Mouse (Mus musculus): ENCODE results near the gene Tmem160. TPM values are rescaled to one million over a fixed set of nuclear protein-coding genes. Genes with fewer than 3 reads are reported as not detected.

The Tmem160 gene
- polyA plus RNA-seq, 1 experiment from 2014 or later, result 50.7 TPM

- no peak for DNase-seq (ENCODE audit: low spot score)
- Histone ChIP-seq H3K9ac (replicated peaks; ENCODE audit: low read length) (no peak overlapping the region), H3K4me2 (ENCODE audit: low read depth, low read length) (no peak overlapping the region), H3K27ac (replicated peaks; ENCODE audit: low read depth, low read length) (no peak overlapping the region), H3K36me3 (replicated peaks; ENCODE audit: control insufficient read depth, insufficient read depth, low read depth, low read length) (peaks cover 25% of the 10 kb centered on the region), H3K27me3 (ENCODE audit: control insufficient read depth, insufficient read depth, low read length) (no peaks in the 10 kb centered on the region), H3K4me1 (ENCODE audit: control insufficient read depth, insufficient read depth, low read length) (no peaks in the 10 kb centered on the region), H3K4me3 (ENCODE audit: low read depth, low read length) (no peak overlapping the region), H3K9me3 (replicated peaks; ENCODE audit: control insufficient read depth, low read length) (no peaks in the 10 kb centered on the region)
- 85% methylated on average over 6 of the region's 6 CpGs for WGBS
- ATAC-seq (replicated peaks; ENCODE audit: insufficient number of reproducible peaks, low FRiP score, low TSS enrichment, low read depth), result no peak
Observed at GRCm38 (mm10) chr7:16499671-16500104, 47.1 kb downstream of the Tmem160 start.

DNA sequence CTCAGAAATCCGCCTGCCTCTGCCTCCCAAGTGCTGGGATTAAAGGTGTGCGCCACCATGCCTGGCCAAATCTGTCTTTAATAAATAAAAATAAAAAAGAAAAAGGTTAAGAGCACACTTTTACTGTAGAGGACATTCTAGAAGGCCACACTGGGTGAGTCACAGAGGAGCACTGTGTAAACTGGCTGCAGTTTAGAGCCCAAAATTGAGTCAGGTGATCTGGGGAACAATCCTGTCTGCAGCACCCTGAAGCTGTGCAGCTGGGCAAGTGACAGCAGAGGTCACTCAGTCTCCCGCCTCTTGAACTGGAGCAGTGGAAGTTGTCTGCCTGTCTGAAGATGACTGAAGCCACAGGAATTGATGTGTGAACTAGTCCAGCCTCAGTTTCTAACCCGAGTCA, 49.0 kb downstream of the Tmem160 start:
- Histone ChIP-seq H3K9ac (replicated peaks; ENCODE audit: low read length) (no peak overlapping the region), H3K36me3 (replicated peaks; ENCODE audit: control insufficient read depth, insufficient read depth, low read depth, low read length) (peaks cover 22% of the 10 kb centered on the region), H3K4me3 (ENCODE audit: low read depth, low read length) (no peak overlapping the region), H3K9me3 (replicated peaks; ENCODE audit: control insufficient read depth, low read length) (no peaks in the 10 kb centered on the region), H3K4me1 (ENCODE audit: control insufficient read depth, insufficient read depth, low read length) (no peaks in the 10 kb centered on the region), H3K27ac (replicated peaks; ENCODE audit: low read depth, low read length) (no peak overlapping the region), H3K4me2 (ENCODE audit: low read depth, low read length) (no peak overlapping the region), H3K27me3 (ENCODE audit: control insufficient read depth, insufficient read depth, low read length) (no peaks in the 10 kb centered on the region)
- WGBS, result 88% methylated on average over 4 of the region's 4 CpGs
- no peak for ATAC-seq (replicated peaks; ENCODE audit: insufficient number of reproducible peaks, low FRiP score, low TSS enrichment, low read depth)
- no peak for DNase-seq (ENCODE audit: low spot score)

- Histone ChIP-seq H3K4me2 (ENCODE audit: low read depth, low read length) (no peak overlapping the region), H3K9ac (replicated peaks; ENCODE audit: low read length) (no peak overlapping the region), H3K36me3 (replicated peaks; ENCODE audit: control insufficient read depth, insufficient read depth, low read depth, low read length) (peaks cover 6% of the 10 kb centered on the region), H3K4me3 (ENCODE audit: low read depth, low read length) (no peak overlapping the region), H3K4me1 (ENCODE audit: control insufficient read depth, insufficient read depth, low read length) (no peaks in the 10 kb centered on the region), H3K9me3 (replicated peaks; ENCODE audit: control insufficient read depth, low read length) (no peaks in the 10 kb centered on the region), H3K27ac (replicated peaks; ENCODE audit: low read depth, low read length) (no peak overlapping the region), H3K27me3 (ENCODE audit: control insufficient read depth, insufficient read depth, low read length) (no peaks in the 10 kb centered on the region)
- WGBS, result 83% methylated on average over 2 of the region's 2 CpGs
- no peak for DNase-seq (ENCODE audit: low spot score)
- no peak for ATAC-seq (replicated peaks; ENCODE audit: insufficient number of reproducible peaks, low FRiP score, low TSS enrichment, low read depth)
Observed at GRCm38 (mm10) chr7:16504573-16505225, 52.1 kb downstream of the Tmem160 start.

Other genes starting within 250 kb of the Tmem160 start
- 6.6 and 9.9 TPM in 2 replicates for gene Dhx34, start 230.7 kb upstream of the Tmem160 start, polyA plus RNA-seq (2014; fragmentation: Nextera tagmentation; extraction: Ambion mirVana)
- gene C5ar2, start 208.6 kb upstream of the Tmem160 start, polyA plus RNA-seq (2014; fragmentation: Nextera tagmentation; extraction: Ambion mirVana), result 0.14 TPM in 1 of 2 replicates, not detected in the other
- 0.71 and 1.00 TPM in 2 replicates for gene C5ar1, start 193.2 kb upstream of the Tmem160 start, polyA plus RNA-seq (2014; fragmentation: Nextera tagmentation; extraction: Ambion mirVana)
- gene Inafm1, start 179.2 kb upstream of the Tmem160 start, polyA plus RNA-seq (2014; fragmentation: Nextera tagmentation; extraction: Ambion mirVana), result 9.3 TPM in 2 replicates
- 16.2 and 16.7 TPM in 2 replicates for gene Ccdc9, start 166.0 kb upstream of the Tmem160 start, polyA plus RNA-seq (2014; fragmentation: Nextera tagmentation; extraction: Ambion mirVana)
- 4.6 and 5.9 TPM in 2 replicates for gene Bbc3, start 144.4 kb upstream of the Tmem160 start, polyA plus RNA-seq (2014; fragmentation: Nextera tagmentation; extraction: Ambion mirVana)
- gene Sae1, start 65.0 kb upstream of the Tmem160 start, polyA plus RNA-seq (2014; fragmentation: Nextera tagmentation; extraction: Ambion mirVana), result 433 and 434 TPM in 2 replicates
- gene Zc3h4, start 51.9 kb upstream of the Tmem160 start, polyA plus RNA-seq (2014; fragmentation: Nextera tagmentation; extraction: Ambion mirVana), result 13.7 and 14.6 TPM in 2 replicates
- 0.21 and 0.25 TPM in 2 replicates for gene Npas1, start 24.9 kb downstream of the Tmem160 start, polyA plus RNA-seq (2014; fragmentation: Nextera tagmentation; extraction: Ambion mirVana)
- gene Arhgap35, start 162.2 kb downstream of the Tmem160 start, polyA plus RNA-seq (2014; fragmentation: Nextera tagmentation; extraction: Ambion mirVana), result 32.6 and 34.3 TPM in 2 replicates
- not detected in 2 replicates for gene Ceacam15, start 222.9 kb downstream of the Tmem160 start, polyA plus RNA-seq (2014; fragmentation: Nextera tagmentation; extraction: Ambion mirVana)

Data from embryonic facial prominence, embryonic 11.5 days (tissue).